Mouse (Mus musculus) kidney, postnatal 10 days (tissue): ENCODE measurements around the gene Dus3l.

Source experiments
- DNase-seq: peaks from one replicate; pipeline ENCODE4 v3.0.0; 2021; ENCODE audit warnings: mixed read lengths

The Dus3l gene

GRCm38 (mm10) chr17:56764474-56765354 is at the start of gene Dus3l:
TSS of gene Dus3l (plus strand) at chr17:56764757.
- DNase-seq, result peak; percentile 88

- DNase-seq, result no peak
Observed at GRCm38 (mm10) chr17:56715360-56715759, 49.2 kb upstream of the Dus3l start.

GRCm38 (mm10) chr17:56715914-56716654 is 48.5 kb upstream of the Dus3l start:
- DNase-seq, result no peak

GRCm38 (mm10) chr17:56716655-56717362 is 47.7 kb upstream of the Dus3l start:
- DNase-seq, result peak; percentile 98

GRCm38 (mm10) chr17:56717363-56718058 is 47.0 kb upstream of the Dus3l start, which contains the start of the genes Ndufa11 and Vmac:
TSS of gene Ndufa11 (plus strand) at chr17:56717767.
TSS of gene Vmac (minus strand) at chr17:56718022.
- peak; percentile 99 for DNase-seq

- peak; percentile 74 for DNase-seq
Observed at GRCm38 (mm10) chr17:56722441-56722840, 42.1 kb upstream of the Dus3l start.

GRCm38 (mm10) chr17:56723419-56724161 is 41.0 kb upstream of the Dus3l start:
- DNase-seq, result no peak

- no peak for DNase-seq
Observed at GRCm38 (mm10) chr17:56727029-56727649, 37.4 kb upstream of the Dus3l start.

- peak; percentile 49 for DNase-seq
Observed at GRCm38 (mm10) chr17:56727659-56728058, 36.9 kb upstream of the Dus3l start.

- DNase-seq, result peak; percentile 57
Observed at GRCm38 (mm10) chr17:56728117-56728516, 36.4 kb upstream of the Dus3l start.

- DNase-seq, result no peak
Observed at GRCm38 (mm10) chr17:56729151-56729550, 35.4 kb upstream of the Dus3l start.

GRCm38 (mm10) chr17:56729656-56730055 is 34.9 kb upstream of the Dus3l start:
- DNase-seq, result no peak

GRCm38 (mm10) chr17:56736534-56736933 is 28.0 kb upstream of the Dus3l start:
- DNase-seq, result no peak

- DNase-seq, result no peak
Observed at GRCm38 (mm10) chr17:56738221-56738620, 26.3 kb upstream of the Dus3l start.

GRCm38 (mm10) chr17:56740118-56740787 is 24.3 kb upstream of the Dus3l start:
- DNase-seq, result no peak

GRCm38 (mm10) chr17:56740788-56741160 is 23.8 kb upstream of the Dus3l start:
- DNase-seq, result no peak

- DNase-seq, result no peak
Observed at GRCm38 (mm10) chr17:56744173-56744572, 20.4 kb upstream of the Dus3l start.

- DNase-seq, result peak; percentile 72
Observed at GRCm38 (mm10) chr17:56751404-56752072, 13.0 kb upstream of the Dus3l start.

GRCm38 (mm10) chr17:56753452-56753851 is 11.1 kb upstream of the Dus3l start:
- DNase-seq, result no peak
